Mouse (Mus musculus): ENCODE data around the gene Arhgef19. TPM values are rescaled to one million over a fixed set of nuclear protein-coding genes. Genes with fewer than 3 reads are reported as not detected.

Arhgef19 gene
- polyA plus RNA-seq, 1 experiment from 2014 or later, result 1.5 TPM

DNA sequence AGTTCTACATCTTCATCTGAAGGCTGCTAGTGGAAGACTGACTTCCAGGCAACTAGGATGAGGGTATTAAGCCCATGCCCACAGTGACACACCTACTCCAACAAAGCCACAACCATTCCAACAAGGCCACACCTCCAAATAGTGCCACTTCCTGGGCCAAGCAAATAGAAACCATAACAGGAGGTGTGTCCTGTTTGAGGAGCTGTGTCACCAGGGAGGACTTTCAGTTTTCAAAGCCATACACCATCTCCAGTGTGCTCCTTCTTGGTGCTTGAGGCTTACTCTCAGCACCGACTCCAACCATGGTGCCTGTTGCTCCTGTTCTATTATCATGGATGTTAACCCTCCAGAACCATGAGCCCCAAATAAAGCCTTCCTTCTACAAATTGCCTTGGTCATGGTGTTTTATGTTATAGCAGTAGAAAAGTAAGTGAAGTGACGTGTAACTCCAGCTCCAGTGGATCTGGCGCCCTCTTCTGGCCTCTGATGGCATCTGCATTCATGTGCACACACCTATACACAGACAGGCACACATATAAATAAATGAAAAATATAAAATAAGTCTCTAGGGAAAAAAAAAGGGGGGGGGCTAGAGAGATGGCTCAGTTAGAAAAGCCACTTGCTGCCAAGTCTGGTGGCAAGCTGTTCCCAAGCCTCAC lies 26.8 kb downstream of the Arhgef19 start:
- no peaks in the 10 kb centered on the region for H3K27me3 ChIP-seq (ENCODE audit: control insufficient read depth, insufficient read depth, low read length)
- 83% methylated on average over 3 of the region's 3 CpGs for WGBS
- H3K27ac ChIP-seq (ENCODE audit: low read depth, low read length), result no peak overlapping the region
- DNase-seq (ENCODE audit: low spot score) (no peak), ATAC-seq (replicated peaks; ENCODE audit: low FRiP score) (no peak)
- H3K36me3 ChIP-seq (ENCODE audit: control insufficient read depth, insufficient read depth, low read length), result no peaks in the 10 kb centered on the region
- no peaks in the 10 kb centered on the region for H3K9me3 ChIP-seq (ENCODE audit: control insufficient read depth, low read length)
- H3K4me1 ChIP-seq (replicated peaks; ENCODE audit: control insufficient read depth, insufficient read depth, low read length), result no peaks in the 10 kb centered on the region
- no peak overlapping the region for H3K9ac ChIP-seq (ENCODE audit: low read length)
- H3K4me2 ChIP-seq (ENCODE audit: low read depth, low read length, severe bottlenecking), result no peak overlapping the region
- no peak overlapping the region for H3K4me3 ChIP-seq (ENCODE audit: low read depth, low read length)

GRCm38 (mm10) chr4:141267250-141267649 lies 28.0 kb downstream of the Arhgef19 start:
- no peak for DNase-seq (ENCODE audit: low spot score)
- H3K4me2 ChIP-seq (ENCODE audit: low read depth, low read length, severe bottlenecking), result no peak overlapping the region
- WGBS, result 88% methylated on average over 3 of the region's 3 CpGs
- no peaks in the 10 kb centered on the region for H3K9me3 ChIP-seq (ENCODE audit: control insufficient read depth, low read length)
- H3K36me3 ChIP-seq (ENCODE audit: control insufficient read depth, insufficient read depth, low read length), result no peaks in the 10 kb centered on the region
- H3K4me3 ChIP-seq (ENCODE audit: low read depth, low read length), result no peak overlapping the region
- H3K4me1 ChIP-seq (replicated peaks; ENCODE audit: control insufficient read depth, insufficient read depth, low read length), result no peaks in the 10 kb centered on the region
- H3K9ac ChIP-seq (ENCODE audit: low read length), result no peak overlapping the region
- H3K27me3 ChIP-seq (ENCODE audit: control insufficient read depth, insufficient read depth, low read length), result no peaks in the 10 kb centered on the region
- no peak overlapping the region for H3K27ac ChIP-seq (ENCODE audit: low read depth, low read length)
- ATAC-seq (replicated peaks; ENCODE audit: low FRiP score), result no peak

DNA sequence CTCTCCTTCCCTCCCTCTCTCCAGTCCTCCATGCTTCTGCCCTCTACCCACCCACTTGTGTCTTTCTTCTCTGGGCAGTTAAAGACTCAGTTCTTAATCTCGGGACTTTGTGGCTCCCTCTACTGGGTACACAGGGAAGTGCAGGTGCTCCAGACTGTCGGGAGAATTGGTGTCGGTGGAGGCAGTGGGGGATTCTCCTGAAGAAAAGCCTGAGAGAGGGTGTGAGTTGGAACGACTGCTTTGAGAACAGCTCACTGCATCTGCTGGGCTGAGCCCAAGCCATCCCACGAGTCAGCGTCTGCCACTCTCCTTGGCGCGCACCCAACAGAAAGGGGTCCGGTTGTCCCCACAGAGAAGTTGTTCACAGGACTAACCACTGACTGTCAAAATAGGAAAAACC lies 28.5 kb downstream of the Arhgef19 start:
- Histone ChIP-seq H3K27ac (ENCODE audit: low read depth, low read length) (no peak overlapping the region), H3K4me3 (ENCODE audit: low read depth, low read length) (no peak overlapping the region), H3K9ac (ENCODE audit: low read length) (no peak overlapping the region), H3K9me3 (ENCODE audit: control insufficient read depth, low read length) (no peaks in the 10 kb centered on the region), H3K36me3 (ENCODE audit: control insufficient read depth, insufficient read depth, low read length) (no peaks in the 10 kb centered on the region), H3K4me1 (replicated peaks; ENCODE audit: control insufficient read depth, insufficient read depth, low read length) (no peaks in the 10 kb centered on the region), H3K4me2 (ENCODE audit: low read depth, low read length, severe bottlenecking) (no peak overlapping the region), H3K27me3 (ENCODE audit: control insufficient read depth, insufficient read depth, low read length) (no peaks in the 10 kb centered on the region)
- ATAC-seq (replicated peaks; ENCODE audit: low FRiP score) (no peak), DNase-seq (ENCODE audit: low spot score) (peak; percentile 77)
- WGBS, result 50% methylated on average over 9 of the region's 9 CpGs

- Histone ChIP-seq H3K27me3 (ENCODE audit: control insufficient read depth, insufficient read depth, low read length) (no peaks in the 10 kb centered on the region), H3K9ac (ENCODE audit: low read length) (no peak overlapping the region), H3K9me3 (ENCODE audit: control insufficient read depth, low read length) (no peaks in the 10 kb centered on the region), H3K36me3 (ENCODE audit: control insufficient read depth, insufficient read depth, low read length) (no peaks in the 10 kb centered on the region), H3K4me1 (replicated peaks; ENCODE audit: control insufficient read depth, insufficient read depth, low read length) (0 out of 2 replicates have a peak, but pooled peaks cover 2% of the 10 kb centered on the region), H3K4me2 (ENCODE audit: low read depth, low read length, severe bottlenecking) (no peak overlapping the region), H3K4me3 (ENCODE audit: low read depth, low read length) (no peak overlapping the region), H3K27ac (ENCODE audit: low read depth, low read length) (no peak overlapping the region)
- WGBS, result 84% methylated on average over 4 of the region's 4 CpGs
- DNase-seq (ENCODE audit: low spot score) (no peak), ATAC-seq (replicated peaks; ENCODE audit: low FRiP score) (no peak)
Observed at GRCm38 (mm10) chr4:141268350-141268749, 29.1 kb downstream of the Arhgef19 start.

DNA sequence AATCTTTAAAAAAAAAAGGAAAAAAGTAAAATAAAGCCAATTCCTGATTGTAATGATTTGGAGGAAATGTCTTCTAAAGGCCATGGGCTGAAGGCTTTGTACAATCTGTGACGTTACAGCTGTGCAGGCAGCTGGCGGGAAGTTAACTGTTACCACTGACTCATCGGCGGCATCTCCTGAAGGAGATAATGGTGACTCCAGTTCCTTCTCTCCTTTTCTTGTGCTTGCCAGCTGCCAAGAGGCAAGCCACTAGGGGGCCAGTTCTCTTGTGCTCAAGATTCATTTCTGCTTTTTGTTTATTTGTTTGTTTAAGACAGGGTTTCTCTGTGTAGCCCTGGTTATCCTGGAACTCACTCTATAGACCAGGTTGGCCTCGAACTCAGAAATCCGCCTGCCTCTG lies 29.8 kb downstream of the Arhgef19 start:
- DNase-seq (ENCODE audit: low spot score) (no peak), ATAC-seq (replicated peaks; ENCODE audit: low FRiP score) (no peak)
- no peak overlapping the region for H3K9ac ChIP-seq (ENCODE audit: low read length)
- no peaks in the 10 kb centered on the region for H3K9me3 ChIP-seq (ENCODE audit: control insufficient read depth, low read length)
- no peak overlapping the region for H3K27ac ChIP-seq (ENCODE audit: low read depth, low read length)
- H3K4me3 ChIP-seq (ENCODE audit: low read depth, low read length), result no peak overlapping the region
- H3K4me2 ChIP-seq (ENCODE audit: low read depth, low read length, severe bottlenecking), result no peak overlapping the region
- 85% methylated on average over 6 of the region's 6 CpGs for WGBS
- no peaks in the 10 kb centered on the region for H3K27me3 ChIP-seq (ENCODE audit: control insufficient read depth, insufficient read depth, low read length)
- 0 out of 2 replicates have a peak, but pooled peaks cover 2% of the 10 kb centered on the region for H3K4me1 ChIP-seq (replicated peaks; ENCODE audit: control insufficient read depth, insufficient read depth, low read length)
- no peaks in the 10 kb centered on the region for H3K36me3 ChIP-seq (ENCODE audit: control insufficient read depth, insufficient read depth, low read length)

DNA sequence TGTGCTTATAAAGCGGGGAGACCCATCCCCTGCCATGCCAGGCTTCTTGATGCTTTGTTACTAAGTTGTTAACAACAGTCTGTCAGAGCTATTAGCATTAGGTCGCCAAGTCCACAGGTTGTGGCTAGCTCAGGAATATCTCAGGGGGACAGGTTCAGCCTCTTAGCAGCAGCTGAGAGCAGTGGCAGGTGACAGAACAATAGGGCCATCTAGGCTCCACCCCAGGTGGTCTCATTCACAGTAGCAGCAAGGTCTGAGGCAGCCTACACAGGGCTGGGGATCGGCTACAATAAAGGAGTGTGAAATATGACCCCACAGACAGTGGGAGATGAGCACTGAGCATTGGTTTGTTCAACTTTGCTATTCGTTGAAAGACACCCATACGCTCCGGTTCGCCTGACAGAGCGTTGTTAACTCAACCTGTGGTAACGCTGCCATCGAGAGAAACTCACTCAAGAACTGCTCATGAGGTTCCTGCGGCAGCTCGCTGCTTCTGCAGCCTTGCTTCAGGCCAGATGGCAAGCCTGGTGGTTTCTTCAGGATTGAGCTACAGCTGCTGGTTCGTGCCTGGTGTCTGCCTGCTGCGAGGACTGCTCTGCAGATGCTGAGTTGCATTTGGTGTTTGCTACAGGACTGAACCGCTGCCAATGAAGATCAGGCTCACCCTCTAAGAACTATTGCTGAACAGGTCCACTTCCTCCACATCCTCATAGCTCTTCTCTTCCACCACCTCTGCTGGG lies 31.1 kb downstream of the Arhgef19 start:
- no peak overlapping the region for H3K4me2 ChIP-seq (ENCODE audit: low read depth, low read length, severe bottlenecking)
- no peaks in the 10 kb centered on the region for H3K36me3 ChIP-seq (ENCODE audit: control insufficient read depth, insufficient read depth, low read length)
- H3K4me1 ChIP-seq (replicated peaks; ENCODE audit: control insufficient read depth, insufficient read depth, low read length), result 0 out of 2 replicates have a peak, but pooled peaks cover 2% of the 10 kb centered on the region
- no peak overlapping the region for H3K4me3 ChIP-seq (ENCODE audit: low read depth, low read length)
- no peaks in the 10 kb centered on the region for H3K27me3 ChIP-seq (ENCODE audit: control insufficient read depth, insufficient read depth, low read length)
- no peaks in the 10 kb centered on the region for H3K9me3 ChIP-seq (ENCODE audit: control insufficient read depth, low read length)
- ATAC-seq (replicated peaks; ENCODE audit: low FRiP score), result no peak
- 56% methylated on average over 15 of the region's 15 CpGs for WGBS
- no peak overlapping the region for H3K27ac ChIP-seq (ENCODE audit: low read depth, low read length)
- no peak overlapping the region for H3K9ac ChIP-seq (ENCODE audit: low read length)
- no peak for DNase-seq (ENCODE audit: low spot score)

DNA sequence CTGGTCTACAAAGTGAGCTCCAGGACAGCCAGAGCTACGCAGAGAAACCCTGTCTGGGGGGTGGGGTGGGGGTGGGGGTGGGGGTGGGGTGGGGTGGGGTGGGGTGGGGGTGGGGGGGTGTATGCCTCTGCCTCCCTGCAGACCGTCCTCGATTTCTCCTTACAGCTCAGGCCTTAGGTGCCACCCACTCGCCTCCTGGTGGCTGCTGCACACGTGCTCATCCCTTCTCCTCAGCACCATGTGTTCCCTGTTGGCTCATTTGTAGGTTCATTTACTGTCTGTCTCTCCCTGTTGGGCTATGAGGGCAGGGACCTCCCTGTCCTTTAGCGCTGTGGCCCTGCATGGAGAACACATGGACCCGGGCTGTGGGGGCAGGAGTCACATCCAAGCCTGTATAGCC lies 31.9 kb downstream of the Arhgef19 start:
- H3K4me1 ChIP-seq (replicated peaks; ENCODE audit: control insufficient read depth, insufficient read depth, low read length), result 0 out of 2 replicates have a peak, but pooled peaks cover 2% of the 10 kb centered on the region
- no peaks in the 10 kb centered on the region for H3K36me3 ChIP-seq (ENCODE audit: control insufficient read depth, insufficient read depth, low read length)
- no peaks in the 10 kb centered on the region for H3K9me3 ChIP-seq (ENCODE audit: control insufficient read depth, low read length)
- no peak overlapping the region for H3K4me3 ChIP-seq (ENCODE audit: low read depth, low read length)
- H3K27ac ChIP-seq (ENCODE audit: low read depth, low read length), result no peak overlapping the region
- H3K4me2 ChIP-seq (ENCODE audit: low read depth, low read length, severe bottlenecking), result no peak overlapping the region
- ATAC-seq (replicated peaks; ENCODE audit: low FRiP score) (no peak), DNase-seq (ENCODE audit: low spot score) (no peak)
- H3K9ac ChIP-seq (ENCODE audit: low read length), result no peak overlapping the region
- H3K27me3 ChIP-seq (ENCODE audit: control insufficient read depth, insufficient read depth, low read length), result no peaks in the 10 kb centered on the region
- 88% methylated on average over 7 of the region's 7 CpGs for WGBS

GRCm38 (mm10) chr4:141271721-141272120 lies 32.4 kb downstream of the Arhgef19 start:
- Histone ChIP-seq H3K36me3 (ENCODE audit: control insufficient read depth, insufficient read depth, low read length) (no peaks in the 10 kb centered on the region), H3K9me3 (ENCODE audit: control insufficient read depth, low read length) (no peaks in the 10 kb centered on the region), H3K27ac (ENCODE audit: low read depth, low read length) (no peak overlapping the region), H3K4me1 (replicated peaks; ENCODE audit: control insufficient read depth, insufficient read depth, low read length) (0 out of 2 replicates have a peak, but pooled peaks cover 2% of the 10 kb centered on the region), H3K4me2 (ENCODE audit: low read depth, low read length, severe bottlenecking) (no peak overlapping the region), H3K9ac (ENCODE audit: low read length) (no peak overlapping the region), H3K4me3 (ENCODE audit: low read depth, low read length) (no peak overlapping the region), H3K27me3 (ENCODE audit: control insufficient read depth, insufficient read depth, low read length) (no peaks in the 10 kb centered on the region)
- ATAC-seq (replicated peaks; ENCODE audit: low FRiP score) (no peak), DNase-seq (ENCODE audit: low spot score) (no peak)
- 90% methylated on average over 6 of the region's 6 CpGs for WGBS
